11 mouse cellular contexts compared by ENCODE assay signal in genomic region chr4:129516925-129517324, GRCm38 (mm10). TPM values are rescaled to one million over a fixed set of nuclear protein-coding genes. Genes with fewer than 3 reads are reported as not detected.
DNase-seq lines count a peak whose midpoint lies in the region; ATAC-seq lines count a peak whose summit lies in the region.
"Had no signal": no experiment of that assay in that cellular context is flagged by ENCODE, and none has a peak within 500 bp of the region (broad histone marks: within the 10 kb centered on the region; RNA-seq: fewer than 3 reads in every experiment).

No protein-coding gene starts in this region.

- H3K4me1 ChIP-seq in limb, embryonic 12.5 days (replicated peaks), result peaks cover 30% of the 10 kb centered on the region
- H3K4me1 ChIP-seq in limb, embryonic 10.5 days, result peaks cover 30% of the 10 kb centered on the region
- H3K4me1 ChIP-seq in embryonic facial prominence, embryonic 13.5 days, result peaks cover 32% of the 10 kb centered on the region
- peaks cover 6% of the 10 kb centered on the region for H3K4me1 ChIP-seq in kidney, embryonic 14.5 days (ENCODE audit: control insufficient read depth, insufficient read depth, low read length)

- WGBS in limb, embryonic 12.5 days, result 42% methylated on average over 2 of the region's 2 CpGs
- 47% methylated on average over 2 of the region's 2 CpGs for WGBS in limb, embryonic 10.5 days
- WGBS in embryonic facial prominence, embryonic 13.5 days, result 34% methylated on average over 2 of the region's 2 CpGs
- WGBS in kidney, embryonic 14.5 days, result 43% methylated on average over 2 of the region's 2 CpGs

- no peak overlapping the region for H3K9ac ChIP-seq in limb, embryonic 12.5 days (replicated peaks)
- H3K9ac ChIP-seq in embryonic facial prominence, embryonic 13.5 days, result no peak overlapping the region
- no peak overlapping the region for H3K9ac ChIP-seq in kidney, embryonic 14.5 days (ENCODE audit: low read depth, low read length)

- no peak for DNase-seq in limb, embryonic 10.5 days (ENCODE audit: low spot score)
- peak; percentile 48 for DNase-seq in lung, postnatal 25 days (ENCODE audit: low spot score)
- DNase-seq in left cerebral cortex, adult 9 months (ENCODE audit: low spot score in 2 of 2), result no peak
- DNase-seq in adrenal gland, postnatal 4 days (ENCODE audit: low spot score in 2 of 2), result no peak
- DNase-seq: adrenal gland, adult 8-10 months; cerebellum, adult 9-10 months had no signal

- H3K27me3 ChIP-seq in limb, embryonic 12.5 days, result no peaks in the 10 kb centered on the region
- no peaks in the 10 kb centered on the region for H3K27me3 ChIP-seq in limb, embryonic 10.5 days (ENCODE audit: low read depth, poor library complexity, severe bottlenecking)
- no peaks in the 10 kb centered on the region for H3K27me3 ChIP-seq in embryonic facial prominence, embryonic 13.5 days
- H3K27me3 ChIP-seq in kidney, embryonic 14.5 days (ENCODE audit: control insufficient read depth, insufficient read depth, low read length), result no peaks in the 10 kb centered on the region

- H3K4me3 ChIP-seq in limb, embryonic 12.5 days (replicated peaks), result no peak overlapping the region
- H3K4me3 ChIP-seq in limb, embryonic 10.5 days, result no peak overlapping the region
- peak overlapping the region; percentile 3; the same call in 1 of the 2 replicates for H3K4me3 ChIP-seq in embryonic facial prominence, embryonic 13.5 days
- no peak overlapping the region for H3K4me3 ChIP-seq in kidney, embryonic 14.5 days (ENCODE audit: low read length)

- ATAC-seq in limb, embryonic 12.5 days (ENCODE audit: insufficient number of reproducible peaks, insufficient read depth, low FRiP score, low TSS enrichment, low read depth), result no peak
- no peak for ATAC-seq in embryonic facial prominence, embryonic 13.5 days (ENCODE audit: insufficient number of reproducible peaks, insufficient read depth, low FRiP score, low TSS enrichment, low read depth)
- ATAC-seq in kidney, embryonic 14.5 days (ENCODE audit: low FRiP score, low TSS enrichment), result no peak
- no peak for ATAC-seq in inflammation-experienced regulatory T-cells, adult 6 months

- 0 out of 2 replicates have a peak overlapping the region, but pooled peaks have one; percentile 13 for H3K4me2 ChIP-seq in limb, embryonic 12.5 days
- H3K4me2 ChIP-seq in embryonic facial prominence, embryonic 13.5 days, result peak overlapping the region; percentile 35
- H3K4me2 ChIP-seq in kidney, embryonic 14.5 days (replicated peaks; ENCODE audit: low read depth, low read length), result no peak overlapping the region; the same call in 1 of the 2 replicates

- peak overlapping the region; percentile 56; the same call in 1 of the 2 replicates for H3K27ac ChIP-seq in limb, embryonic 12.5 days
- H3K27ac ChIP-seq in limb, embryonic 10.5 days, result no peak overlapping the region
- H3K27ac ChIP-seq in embryonic facial prominence, embryonic 13.5 days, result peak overlapping the region; percentile 85
- H3K27ac ChIP-seq in kidney, embryonic 14.5 days (ENCODE audit: low read depth, low read length), result peak overlapping the region; percentile 69; the same call in 1 of the 2 replicates

- peaks cover 73% of the 10 kb centered on the region for H3K36me3 ChIP-seq in limb, embryonic 12.5 days
- H3K36me3 ChIP-seq in limb, embryonic 10.5 days, result peaks cover 78% of the 10 kb centered on the region
- peaks cover 66% of the 10 kb centered on the region for H3K36me3 ChIP-seq in embryonic facial prominence, embryonic 13.5 days
- peaks cover 61% of the 10 kb centered on the region for H3K36me3 ChIP-seq in kidney, embryonic 14.5 days (ENCODE audit: control insufficient read depth, insufficient read depth, low read length)

- no peaks in the 10 kb centered on the region for H3K9me3 ChIP-seq in limb, embryonic 12.5 days
- no peaks in the 10 kb centered on the region for H3K9me3 ChIP-seq in limb, embryonic 10.5 days (replicated peaks)
- H3K9me3 ChIP-seq in embryonic facial prominence, embryonic 13.5 days, result no peaks in the 10 kb centered on the region
- H3K9me3 ChIP-seq in kidney, embryonic 14.5 days (ENCODE audit: control insufficient read depth, low read length), result no peaks in the 10 kb centered on the region

RNA-seq across cellular contexts. Expression of gene Marcksl1, which starts 3.5 kb away (rescaled TPM):
- polyA plus RNA-seq in limb, embryonic 12.5 days (2016; fragmentation: Nextera tagmentation; extraction: Ambion mirVana), result 1,451 and 1,538 TPM in 2 replicates
- 1,533 and 1,561 TPM in 2 replicates for polyA plus RNA-seq in limb, embryonic 10.5 days (2016; fragmentation: Nextera tagmentation; extraction: Ambion mirVana)
- 839 and 1,023 TPM in 2 replicates for polyA plus RNA-seq in embryonic facial prominence, embryonic 13.5 days (2015; fragmentation: Nextera tagmentation; extraction: Ambion mirVana)
- polyA plus RNA-seq in kidney, embryonic 14.5 days (2014; fragmentation: Nextera tagmentation; extraction: Ambion mirVana), result 823 and 993 TPM in 2 replicates
- 1 to 10 TPM; 2.7 to 4.9 (median 4.4) TPM for polyA plus RNA-seq in inflammation-experienced regulatory T-cells, adult 6 months (2017; shearing (Covaris generic))
- total RNA-seq in adrenal gland, postnatal 4 days (2021), result 100 to 1,000 TPM; 157 to 183 TPM

RNA-seq across cellular contexts. Expression of gene Hdac1, which starts 25.6 kb away (rescaled TPM):
- polyA plus RNA-seq in limb, embryonic 12.5 days (2016; fragmentation: Nextera tagmentation; extraction: Ambion mirVana), result 278 and 292 TPM in 2 replicates
- polyA plus RNA-seq in limb, embryonic 10.5 days (2016; fragmentation: Nextera tagmentation; extraction: Ambion mirVana), result 308 and 336 TPM in 2 replicates
- polyA plus RNA-seq in embryonic facial prominence, embryonic 13.5 days (2015; fragmentation: Nextera tagmentation; extraction: Ambion mirVana), result 237 and 240 TPM in 2 replicates
- polyA plus RNA-seq in kidney, embryonic 14.5 days (2014; fragmentation: Nextera tagmentation; extraction: Ambion mirVana), result 245 and 265 TPM in 2 replicates
- 100 to 1,000 TPM; 256 to 267 (median 261) TPM for polyA plus RNA-seq in inflammation-experienced regulatory T-cells, adult 6 months (2017; shearing (Covaris generic))
- 10 to 100 TPM; 74.9 to 84.8 TPM for total RNA-seq in adrenal gland, postnatal 4 days (2021)

RNA-seq across cellular contexts. Expression of gene Fam229a, which starts 25.9 kb away (rescaled TPM):
- not detected in 2 replicates for polyA plus RNA-seq in limb, embryonic 12.5 days (2016; fragmentation: Nextera tagmentation; extraction: Ambion mirVana)
- polyA plus RNA-seq in limb, embryonic 10.5 days (2016; fragmentation: Nextera tagmentation; extraction: Ambion mirVana), result not detected in 2 replicates
- not detected in 2 replicates for polyA plus RNA-seq in embryonic facial prominence, embryonic 13.5 days (2015; fragmentation: Nextera tagmentation; extraction: Ambion mirVana)
- 0.39 TPM in 1 of 2 replicates, not detected in the other for polyA plus RNA-seq in kidney, embryonic 14.5 days (2014; fragmentation: Nextera tagmentation; extraction: Ambion mirVana)
- not detected for polyA plus RNA-seq in inflammation-experienced regulatory T-cells, adult 6 months (2017; shearing (Covaris generic))
- total RNA-seq in adrenal gland, postnatal 4 days (2021), result not detected
- total RNA-seq: layer of hippocampus, adult 8-10 months had no signal

RNA-seq across cellular contexts. Expression of gene Tssk3, which starts 26.1 kb away (rescaled TPM):
- not detected in 2 replicates for polyA plus RNA-seq in limb, embryonic 12.5 days (2016; fragmentation: Nextera tagmentation; extraction: Ambion mirVana)
- 0.11 TPM in 1 of 2 replicates, not detected in the other for polyA plus RNA-seq in limb, embryonic 10.5 days (2016; fragmentation: Nextera tagmentation; extraction: Ambion mirVana)
- polyA plus RNA-seq in embryonic facial prominence, embryonic 13.5 days (2015; fragmentation: Nextera tagmentation; extraction: Ambion mirVana), result not detected in 2 replicates
- polyA plus RNA-seq in kidney, embryonic 14.5 days (2014; fragmentation: Nextera tagmentation; extraction: Ambion mirVana), result not detected in 2 replicates
- not detected for polyA plus RNA-seq in inflammation-experienced regulatory T-cells, adult 6 months (2017; shearing (Covaris generic))
- not detected for total RNA-seq in adrenal gland, postnatal 4 days (2021)
- total RNA-seq: adrenal gland, adult 8-10 months had no signal

RNA-seq across cellular contexts. Expression of gene Bsdc1, which starts 55.5 kb away (rescaled TPM):
- 24.6 and 24.9 TPM in 2 replicates for polyA plus RNA-seq in limb, embryonic 12.5 days (2016; fragmentation: Nextera tagmentation; extraction: Ambion mirVana)
- 19.9 and 20.5 TPM in 2 replicates for polyA plus RNA-seq in limb, embryonic 10.5 days (2016; fragmentation: Nextera tagmentation; extraction: Ambion mirVana)
- 27.6 and 29.9 TPM in 2 replicates for polyA plus RNA-seq in embryonic facial prominence, embryonic 13.5 days (2015; fragmentation: Nextera tagmentation; extraction: Ambion mirVana)
- 20.5 and 23.3 TPM in 2 replicates for polyA plus RNA-seq in kidney, embryonic 14.5 days (2014; fragmentation: Nextera tagmentation; extraction: Ambion mirVana)
- polyA plus RNA-seq in inflammation-experienced regulatory T-cells, adult 6 months (2017; shearing (Covaris generic)), result 10 to 100 TPM; 20.2 to 33.8 (median 28.8) TPM
- 10 to 100 TPM; 55.4 TPM for total RNA-seq in adrenal gland, postnatal 4 days (2021)

Comparison
In these comparisons a context has a peak if more than half of its experiments do, and no peak if none do; other contexts are left out.
1. RNA of gene Marcksl1, which starts 3.5 kb away (polyA plus RNA-seq): 1,533 to 1,561 TPM in limb, embryonic 10.5 days, 1,451 to 1,538 TPM in limb, embryonic 12.5 days, 839 to 1,023 TPM in embryonic facial prominence, embryonic 13.5 days and 823 to 993 TPM in kidney, embryonic 14.5 days; 2.7 to 4.9 TPM in inflammation-experienced regulatory T-cells, adult 6 months; every median in the first group is over 100 times any median in the second.